Mouse (Mus musculus) urinary bladder, postnatal 4 days (tissue): ENCODE results near the gene Tuba3a.
"Not testable (repeated sequence)": the region's sequence is repeated elsewhere in the genome, so short reads cannot be mapped to it uniquely, and the experiment has no call there.

Source experiments
- DNase-seq, 2 experiments: peaks; one replicate each; pipeline ENCODE4 v3.0.0; 2021 to 2022; ENCODE audit warnings: low spot score in 2 of 2

Tuba3a gene

GRCm38 (mm10) chr6:125307091-125307490, 21.2 kb upstream of the Tuba3a start:
- no peak for DNase-seq

GRCm38 (mm10) chr6:125305465-125305864, 19.6 kb upstream of the Tuba3a start:
- no peak for DNase-seq

DNA sequence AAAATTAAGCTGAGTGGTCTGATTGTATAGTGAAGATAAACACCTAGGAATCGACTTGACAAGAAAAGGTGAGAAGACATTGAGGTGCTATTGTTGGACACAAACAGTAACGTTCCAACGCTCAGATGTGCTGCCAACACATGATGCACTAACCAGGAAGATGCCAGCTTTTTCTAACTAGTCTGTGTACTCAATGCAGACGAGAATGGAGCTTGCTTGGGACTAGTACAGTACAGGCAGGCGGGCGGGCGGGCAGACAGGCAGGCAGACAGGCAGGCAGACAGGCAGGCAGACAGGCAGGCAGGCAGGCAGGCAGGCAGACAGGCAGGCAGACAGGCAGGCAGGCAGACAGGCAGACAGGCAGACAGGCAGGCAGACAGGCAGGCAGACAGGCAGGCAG, 18.6 kb upstream of the Tuba3a start:
- not testable (repeated sequence) for DNase-seq

DNA sequence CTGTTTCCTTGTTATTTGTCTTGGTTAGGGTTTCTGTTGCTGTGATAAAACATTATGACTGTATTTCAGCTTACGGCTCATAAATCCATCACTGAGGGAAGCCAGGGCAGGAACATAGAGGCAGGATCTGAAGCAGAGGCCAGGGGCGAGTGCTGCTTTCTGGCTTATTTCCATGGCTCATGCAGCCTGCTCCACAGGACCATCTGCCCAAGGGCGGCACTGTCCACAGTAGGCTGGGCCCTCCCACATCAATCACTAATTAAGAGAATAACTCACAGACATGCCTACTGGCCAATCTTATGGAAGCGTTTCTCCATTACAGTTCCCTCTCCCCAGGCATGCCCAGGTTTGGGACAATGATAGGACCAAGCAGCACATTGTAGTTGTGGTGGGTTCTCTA, 17.4 kb upstream of the Tuba3a start:
- DNase-seq = no peak

DNA sequence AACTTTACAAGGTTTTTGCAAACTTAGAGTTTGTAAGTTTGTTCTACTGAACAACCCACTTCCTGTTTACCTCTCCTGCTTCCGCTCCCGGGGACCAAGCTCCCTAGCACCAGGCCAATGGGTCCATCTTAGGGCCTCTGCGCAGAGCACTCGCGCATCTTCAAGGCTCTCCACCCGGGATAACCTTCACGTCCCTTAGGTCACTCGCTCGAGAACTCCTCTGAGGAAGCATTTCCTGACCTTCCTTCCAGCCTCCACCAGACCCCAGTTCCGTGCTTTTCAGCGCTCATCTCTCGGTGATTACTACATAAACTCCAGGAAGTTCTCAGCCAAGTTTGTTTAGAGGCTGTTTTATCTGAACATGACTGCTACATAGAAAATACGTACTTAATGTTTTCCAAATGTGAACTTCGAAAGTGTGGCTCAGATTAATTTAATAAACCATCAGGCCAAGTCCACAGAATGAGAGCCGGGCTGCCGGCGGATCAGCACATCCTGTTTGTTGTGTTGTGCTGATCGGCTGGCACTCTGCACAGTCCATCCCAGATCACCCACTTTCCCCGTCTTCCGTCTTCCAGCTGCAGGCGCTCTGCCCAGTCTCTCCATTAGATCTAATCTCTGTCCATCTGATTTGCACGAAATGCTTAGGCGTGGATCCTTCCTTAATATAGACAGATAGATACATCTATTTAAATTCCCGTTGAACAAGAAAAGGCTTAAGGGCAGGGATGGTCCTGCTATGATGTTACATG, 16.6 kb upstream of the Tuba3a start:
- no peak for DNase-seq

- no peak for DNase-seq
These were observed 15.1 kb upstream of the Tuba3a start for GRCm38 (mm10) chr6:125300982-125301381.

DNA sequence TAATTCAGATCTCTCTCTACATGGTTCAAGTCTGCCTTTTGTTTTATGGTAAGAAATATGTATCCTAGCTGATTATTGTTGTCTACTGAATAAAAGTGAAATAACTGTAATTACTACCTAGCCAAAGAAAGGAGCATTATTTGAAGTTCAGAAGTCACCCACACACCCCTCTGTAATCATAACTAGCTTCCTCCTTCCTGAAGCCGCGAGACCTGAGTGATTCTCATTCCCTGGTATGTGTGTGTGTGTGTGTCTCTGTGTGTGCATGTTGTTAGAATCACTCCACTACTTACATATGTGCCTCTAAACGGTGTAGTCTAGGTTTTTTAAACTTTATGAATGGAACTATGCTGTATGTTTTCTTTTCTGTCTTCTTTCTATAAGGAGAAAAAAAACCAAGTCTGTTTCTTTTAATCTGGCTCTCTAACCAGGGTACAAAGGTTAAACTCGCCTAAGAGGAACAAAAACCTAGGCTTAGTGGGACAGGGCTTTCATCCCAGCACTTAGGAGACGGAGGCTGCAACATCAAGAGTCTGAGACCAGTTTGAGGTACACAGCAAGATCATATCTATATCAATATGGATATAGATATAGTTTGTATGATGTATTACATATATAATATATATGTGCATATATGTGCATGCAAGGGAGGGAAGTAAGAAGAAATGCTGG, 11.4 kb upstream of the Tuba3a start:
- DNase-seq = no peak

DNA sequence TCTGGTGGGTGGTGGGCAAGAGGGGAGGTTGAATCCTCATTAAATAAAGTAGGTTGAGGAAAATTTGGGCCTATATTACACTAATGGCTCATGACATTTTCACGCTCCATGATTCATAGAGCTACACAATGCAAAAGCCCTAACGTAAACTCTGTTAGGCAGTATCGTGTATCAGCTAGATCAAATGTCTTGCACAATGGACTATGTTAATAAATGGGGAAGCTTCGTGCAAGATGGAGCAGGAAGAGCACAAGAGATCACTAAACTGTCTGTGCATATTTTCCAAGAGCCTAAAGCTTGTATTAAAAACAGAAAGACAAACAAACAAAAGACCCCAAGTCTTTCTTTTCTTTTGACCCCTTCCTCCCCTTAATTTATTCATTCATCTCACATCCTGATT, 8.2 kb upstream of the Tuba3a start:
- no peak for DNase-seq

GRCm38 (mm10) chr6:125292256-125292655, 6.4 kb upstream of the Tuba3a start:
- DNase-seq = no peak

DNA sequence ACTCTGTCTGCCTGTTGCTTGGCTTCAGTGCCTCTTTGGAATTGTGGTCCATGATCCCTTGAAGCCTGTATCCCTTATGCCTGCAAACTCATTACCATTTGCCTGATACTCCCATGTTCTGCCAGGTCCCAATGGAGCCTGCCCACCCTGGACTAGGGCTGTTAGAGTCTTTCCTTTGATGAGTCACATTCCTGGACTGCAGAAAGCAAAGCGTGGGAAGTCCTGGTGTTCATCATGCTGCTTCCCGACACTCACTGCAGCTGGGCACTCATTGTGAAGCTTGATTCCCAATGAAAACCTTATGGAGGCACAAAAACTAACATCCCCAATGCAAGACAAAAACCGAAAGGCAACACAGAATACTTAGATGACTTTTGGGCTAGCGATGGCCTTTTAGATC, 5.5 kb upstream of the Tuba3a start:
- no peak for DNase-seq

GRCm38 (mm10) chr6:125288730-125289129, 2.9 kb upstream of the Tuba3a start:
- no peak for DNase-seq

DNA sequence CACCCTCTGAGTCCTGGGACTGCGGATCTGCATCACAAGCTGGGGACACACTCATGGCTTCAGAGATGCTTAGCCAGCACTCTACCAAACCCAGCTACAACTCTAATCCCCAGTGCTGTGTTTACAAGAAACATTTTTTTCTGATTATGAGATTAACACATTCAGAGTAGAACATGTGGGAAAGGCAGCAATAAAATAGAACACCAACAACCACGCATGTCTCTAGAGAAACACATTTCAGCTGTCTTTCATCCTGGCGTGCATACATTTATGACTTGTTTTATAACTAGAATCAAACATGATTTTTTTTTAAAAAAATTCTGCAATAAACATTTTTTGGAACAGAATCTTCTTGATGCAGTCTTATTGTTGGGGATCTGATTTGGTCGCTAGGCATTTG, 1.1 kb upstream of the Tuba3a start:
- no peak for DNase-seq

DNA sequence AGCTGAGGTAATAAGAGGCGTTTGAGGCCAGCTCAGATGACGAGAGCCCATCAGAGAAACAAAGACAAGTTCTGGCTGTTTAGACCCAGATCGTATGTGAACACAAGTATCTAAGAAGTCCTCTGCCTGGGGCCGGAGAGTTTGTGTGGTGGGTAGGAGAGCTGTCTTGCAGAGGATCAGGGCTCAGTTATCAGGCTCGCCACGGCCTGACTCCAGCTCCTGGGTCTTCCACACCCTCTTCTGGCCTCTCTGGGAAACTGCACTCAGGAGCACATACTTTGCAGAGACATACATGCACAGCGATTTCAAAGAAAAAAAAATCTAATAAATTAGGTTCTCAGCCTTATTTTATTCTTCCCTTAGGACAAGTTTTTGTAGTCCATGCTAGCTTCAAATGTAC, 1.1 kb downstream of the Tuba3a start:
- no peak for DNase-seq

DNA sequence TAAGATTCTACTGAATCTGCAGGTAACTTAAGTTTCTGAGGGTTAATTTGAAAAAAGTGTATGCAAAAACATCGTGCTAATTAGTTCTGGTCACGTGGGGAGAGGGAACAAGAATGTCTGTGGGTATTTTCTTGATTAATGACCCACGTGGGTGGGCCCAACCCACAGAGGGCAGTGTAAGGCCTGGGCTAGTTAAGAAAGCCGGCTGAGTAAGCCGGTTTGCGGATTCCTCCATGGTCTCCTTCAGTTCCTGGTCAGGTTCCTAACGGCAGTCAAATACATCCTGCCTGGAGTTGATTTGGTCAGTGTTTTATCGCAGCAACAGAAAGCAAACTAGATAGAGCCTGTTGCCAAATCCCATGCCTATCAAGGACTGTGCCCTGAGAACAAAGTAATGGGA, 1.6 kb downstream of the Tuba3a start:
- DNase-seq = no peak

- DNase-seq = not testable (repeated sequence)
These were observed 3.1 kb downstream of the Tuba3a start for GRCm38 (mm10) chr6:125282721-125283120.

GRCm38 (mm10) chr6:125279729-125280128, 6.1 kb downstream of the Tuba3a start:
- DNase-seq = no peak

DNA sequence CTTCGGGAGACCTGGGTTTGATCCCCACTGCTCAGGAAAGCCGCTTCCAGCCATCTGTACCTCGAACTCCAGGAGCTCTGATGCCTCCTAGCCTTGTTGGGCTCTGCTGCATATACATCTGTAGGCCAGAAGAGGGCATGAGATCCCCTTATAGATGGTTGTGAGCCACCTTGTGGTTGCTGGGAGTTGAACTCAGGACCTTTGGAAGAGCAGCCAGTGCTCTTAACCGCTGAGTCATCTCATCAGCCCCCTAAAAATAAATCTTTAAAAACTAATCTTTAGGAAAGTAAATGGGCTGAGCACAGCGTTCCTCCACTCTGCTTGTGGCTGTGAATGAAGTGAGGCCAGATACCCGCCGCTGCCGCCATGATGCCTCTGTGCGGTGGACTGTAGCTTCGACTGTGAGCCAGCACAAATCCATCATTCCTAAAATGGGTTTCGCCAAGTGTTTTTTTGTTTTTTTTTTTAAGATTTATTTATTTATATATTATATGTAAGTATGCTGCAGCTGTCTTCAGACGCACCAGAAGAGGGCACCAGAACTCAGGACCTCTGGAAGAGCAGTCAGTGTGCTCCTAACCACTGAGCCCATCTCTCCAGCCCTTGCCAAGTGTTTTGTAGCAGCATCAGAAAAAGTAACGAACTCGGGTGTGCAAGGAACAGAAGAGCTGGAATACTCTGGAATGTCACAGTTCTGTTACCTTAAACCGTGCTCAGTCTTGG, 10.8 kb downstream of the Tuba3a start:
- peak; percentile 47 to 65 for DNase-seq

GRCm38 (mm10) chr6:125272228-125272785, 13.5 kb downstream of the Tuba3a start:
- no peak for DNase-seq

GRCm38 (mm10) chr6:125271455-125272227, 14.2 kb downstream of the Tuba3a start:
- peak; percentile 82 to 93 for DNase-seq

DNA sequence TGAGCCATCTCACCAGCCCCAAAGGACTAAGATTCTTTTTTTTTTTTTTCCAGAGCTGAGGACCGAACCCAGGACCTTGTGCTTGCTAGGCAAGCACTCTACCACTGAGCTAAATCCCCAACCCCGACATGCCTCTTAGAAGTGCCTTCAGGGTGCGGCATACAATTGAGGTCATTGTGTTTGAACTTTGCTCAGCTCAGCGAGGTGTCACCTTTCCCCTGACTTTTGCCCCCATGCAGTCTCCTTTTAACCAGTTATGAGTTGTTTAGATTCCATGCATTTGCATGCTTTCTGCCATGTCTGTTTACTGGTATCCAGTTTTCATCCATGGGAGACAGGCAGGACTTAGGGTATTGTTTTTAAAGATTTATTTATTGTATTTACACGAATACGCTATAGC, 17.0 kb downstream of the Tuba3a start:
- no peak for DNase-seq

DNA sequence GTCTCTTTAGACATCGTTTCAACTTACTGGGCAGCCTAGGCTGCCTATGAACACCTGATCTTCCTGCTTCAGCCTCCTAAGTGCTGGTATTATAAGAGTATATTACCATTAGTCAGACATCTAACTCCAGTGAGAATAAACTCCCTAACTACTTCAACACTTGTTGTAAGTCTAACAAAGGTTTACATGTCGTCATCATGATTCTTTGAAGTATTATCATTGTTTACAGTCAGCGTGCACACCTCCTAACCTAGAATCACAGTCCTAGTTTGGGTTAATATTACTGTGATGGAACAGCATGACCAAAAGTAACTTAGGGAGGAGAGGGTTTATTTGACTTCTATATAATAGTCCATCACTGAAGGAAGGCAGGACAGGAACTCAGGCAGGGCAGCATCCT, 18.4 kb downstream of the Tuba3a start:
- no peak for DNase-seq

- not testable (repeated sequence) for DNase-seq
These were observed 19.2 kb downstream of the Tuba3a start for GRCm38 (mm10) chr6:125266600-125266999.
